Mouse (Mus musculus) stomach, postnatal 0 days (tissue): ENCODE measurements around the gene Gp1ba. TPM values are rescaled to one million over a fixed set of nuclear protein-coding genes. Genes with fewer than 3 reads are reported as not detected.

ENCODE experiments used
- ATAC-seq: fragments of 200-750 bp; cut with Nextera tagmentation; 2 replicates; pipeline ENCODE4 v1.8.0; 2017; ENCODE audit not compliant: low FRiP score, low TSS enrichment
- DNase-seq: peaks from one replicate; pipeline ENCODE4 v3.0.0-alpha.2; 2016; ENCODE audit warnings: low spot score
- H3K27ac ChIP-seq: fragments of 300-500 bp; sonication (generic); replicated peaks from 2 replicates; pipeline ENCODE4 v1.5.1; 2014; ENCODE audit warnings: mild to moderate bottlenecking, control low read depth
- H3K27me3 ChIP-seq: fragments of 300-500 bp; sonication (generic); 2 replicates; pipeline ENCODE4 v1.6.1; 2014; ENCODE audit warnings: low read length; ENCODE audit not compliant: control insufficient read depth, insufficient read depth
- H3K36me3 ChIP-seq: fragments of 300-500 bp; sonication (generic); 2 replicates; pipeline ENCODE4 v1.6.1; 2014; ENCODE audit warnings: low read length, mixed read lengths; ENCODE audit not compliant: control insufficient read depth, insufficient read depth
- H3K4me1 ChIP-seq: fragments of 300-500 bp; sonication (generic); replicated peaks from 2 replicates; pipeline ENCODE4 v1.6.1; 2014; ENCODE audit warnings: antibody characterized with exemption; ENCODE audit not compliant: control insufficient read depth, insufficient read depth
- H3K4me2 ChIP-seq: fragments of 300-500 bp; sonication (generic); replicated peaks from 2 replicates; pipeline ENCODE4 v1.6.1; 2014; ENCODE audit warnings: low read depth, mild to moderate bottlenecking, control low read depth, moderate library complexity
- H3K4me3 ChIP-seq: fragments of 300-500 bp; sonication (generic); 2 replicates; pipeline ENCODE4 v1.5.1; 2014; ENCODE audit warnings: low read depth, low read length, control low read depth
- H3K9ac ChIP-seq: fragments of 300-500 bp; sonication (generic); 2 replicates; pipeline ENCODE4 v1.6.1; 2014; ENCODE audit warnings: mild to moderate bottlenecking, low read length, control low read depth, mixed read lengths
- H3K9me3 ChIP-seq: fragments of 300-500 bp; sonication (generic); 2 replicates; pipeline ENCODE4 v1.6.1; 2016; ENCODE audit warnings: low read length; ENCODE audit not compliant: control insufficient read depth
- CTCF ChIP-seq: IDR thresholded peaks from 2 replicates; pipeline ENCODE4 v1.5.1; 2016; ENCODE audit warnings: antibody characterized with exemption, low read depth, mild to moderate bottlenecking, moderate library complexity
- EP300 ChIP-seq: optimal IDR thresholded peaks from 2 replicates; pipeline ENCODE3; 2016; ENCODE audit warnings: antibody characterized with exemption
- WGBS: fragments of 180-500 bp; shearing (Covaris S2); extraction: QIAGEN DNeasy Blood & Tissue Kit; methylation state at CpG from one replicate; pipeline ENCODE4 v1.1.7; 2014; 5-methylcytosine and 5-hydroxymethylcytosine counted together
- polyA plus RNA-seq: library from polyadenylated mRNA; unstranded; fragments of >200 nt; fragmentation: Nextera tagmentation; extraction: Ambion mirVana; gene quantifications from 2 replicates; pipeline ENCODE4 v1.2.1, GENCODE M21; 2015

Gp1ba gene
- polyA plus RNA-seq, 1 experiment from 2014 or later, result 0.07 TPM

DNA sequence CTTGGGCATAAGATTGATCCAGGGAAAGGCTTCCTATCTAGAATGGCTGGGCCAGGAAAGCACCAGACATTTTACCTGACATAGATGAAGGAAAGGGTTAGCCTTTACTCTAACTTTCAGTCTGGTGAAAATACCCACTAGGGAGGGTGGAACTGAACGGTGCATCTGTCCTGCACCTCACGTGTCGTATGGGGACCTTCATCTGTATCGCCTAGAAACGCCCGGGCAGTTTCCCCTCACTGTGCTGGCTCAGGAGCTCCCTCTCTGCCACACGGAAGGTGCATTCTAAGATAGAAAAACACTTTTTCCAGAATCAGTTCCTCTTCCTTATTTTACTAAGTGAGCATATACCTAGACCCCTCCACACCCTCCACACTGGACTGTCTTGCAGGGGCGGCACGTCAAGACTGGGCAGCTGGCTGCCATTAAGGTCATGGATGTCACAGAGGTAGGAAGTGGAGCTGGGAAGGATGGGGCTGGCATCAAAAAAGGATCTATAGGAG is 40.4 kb upstream of the Gp1ba start:
- Histone ChIP-seq H3K27me3 (no peaks in the 10 kb centered on the region), H3K27ac (no peak overlapping the region), H3K4me1 (peaks cover 3% of the 10 kb centered on the region; the same call in 1 of the 2 replicates), H3K4me2 (no peak overlapping the region), H3K9me3 (no peaks in the 10 kb centered on the region), H3K9ac (no peak overlapping the region), H3K36me3 (peaks cover 16% of the 10 kb centered on the region), H3K4me3 (no peak overlapping the region)
- WGBS, result 86% methylated on average over 9 of the region's 9 CpGs
- ATAC-seq (no peak), DNase-seq (no peak)
- TF ChIP-seq CTCF (no peak), EP300 (no peak)

DNA sequence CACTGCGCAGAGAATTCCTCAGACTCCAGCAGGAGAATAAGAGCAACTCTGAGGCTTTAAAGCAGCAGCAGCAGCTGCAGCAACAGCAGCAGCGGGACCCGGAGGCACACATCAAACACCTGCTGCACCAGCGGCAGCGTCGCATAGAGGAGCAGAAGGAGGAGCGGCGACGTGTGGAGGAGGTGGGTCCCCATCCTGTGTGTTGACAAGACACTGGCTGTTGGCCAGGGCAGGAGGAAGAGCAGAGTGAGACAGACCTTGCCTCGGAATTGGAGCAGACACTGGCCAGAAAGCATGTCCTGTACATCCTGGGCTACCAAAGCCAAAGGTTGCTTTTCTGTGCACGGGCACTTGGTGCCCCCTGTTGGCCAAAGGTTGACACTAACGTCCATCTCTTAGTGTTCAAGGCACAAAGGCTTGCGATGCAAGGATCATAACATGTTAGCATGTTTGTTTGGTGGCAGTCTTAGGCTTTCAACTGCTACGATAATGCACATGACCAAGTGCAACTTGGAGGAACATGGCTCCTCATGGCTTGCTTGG is 33.8 kb upstream of the Gp1ba start:
- Histone ChIP-seq H3K4me3 (no peak overlapping the region), H3K27me3 (no peaks in the 10 kb centered on the region), H3K9me3 (no peaks in the 10 kb centered on the region), H3K36me3 (peaks cover 39% of the 10 kb centered on the region), H3K9ac (no peak overlapping the region), H3K4me2 (no peak overlapping the region), H3K27ac (no peak overlapping the region), H3K4me1 (no peaks in the 10 kb centered on the region)
- ATAC-seq (no peak), DNase-seq (peak; percentile 82)
- WGBS, result 63% methylated on average over 14 of the region's 14 CpGs
- TF ChIP-seq EP300 (no peak), CTCF (peak; percentile 96)

DNA sequence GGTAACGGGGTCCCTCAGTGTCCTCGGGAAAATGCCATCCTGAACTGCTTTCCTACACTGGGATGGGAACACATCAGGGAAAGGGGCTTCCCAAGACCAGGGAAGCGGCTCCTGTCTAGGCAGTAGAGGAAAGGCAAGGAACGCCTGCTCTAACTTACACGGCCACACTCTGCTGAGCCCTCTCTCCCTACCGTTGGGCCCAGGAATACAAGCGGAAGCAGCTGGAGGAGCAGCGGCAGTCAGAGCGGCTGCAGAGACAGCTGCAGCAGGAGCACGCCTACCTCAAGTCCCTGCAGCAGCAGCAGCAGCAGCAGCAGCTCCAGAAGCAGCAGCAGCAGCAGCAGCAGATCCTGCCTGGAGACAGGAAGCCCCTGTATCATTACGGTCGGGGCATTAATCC is 32.2 kb upstream of the Gp1ba start:
- Histone ChIP-seq H3K4me1 (no peaks in the 10 kb centered on the region), H3K4me3 (no peak overlapping the region), H3K4me2 (no peak overlapping the region), H3K9ac (no peak overlapping the region), H3K9me3 (no peaks in the 10 kb centered on the region), H3K27me3 (no peaks in the 10 kb centered on the region), H3K36me3 (peaks cover 38% of the 10 kb centered on the region), H3K27ac (no peak overlapping the region)
- WGBS, result 68% methylated on average over 12 of the region's 12 CpGs
- no peak for DNase-seq
- TF ChIP-seq EP300 (no peak), CTCF (no peak)
- ATAC-seq, result no peak

DNA sequence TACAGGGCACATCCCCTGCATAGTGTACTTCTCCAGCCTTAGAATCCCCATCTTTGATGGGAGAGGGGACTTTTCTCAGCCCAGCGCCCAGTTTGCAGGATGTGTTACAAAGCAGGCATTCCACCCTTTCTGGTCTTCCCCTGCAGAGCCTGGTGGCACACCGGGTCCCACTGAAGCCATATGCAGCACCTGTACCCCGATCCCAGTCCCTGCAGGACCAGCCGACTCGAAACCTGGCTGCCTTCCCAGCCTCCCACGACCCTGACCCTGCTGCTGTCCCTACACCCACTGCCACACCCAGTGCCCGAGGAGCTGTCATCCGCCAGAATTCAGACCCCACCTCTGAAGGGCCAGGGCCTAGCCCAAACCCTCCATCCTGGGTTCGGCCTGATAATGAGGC is 31.3 kb upstream of the Gp1ba start:
- H3K4me1 ChIP-seq, result no peaks in the 10 kb centered on the region
- H3K4me2 ChIP-seq, result no peak overlapping the region
- H3K27ac ChIP-seq, result no peak overlapping the region
- DNase-seq (no peak), ATAC-seq (no peak)
- TF ChIP-seq CTCF (no peak), EP300 (no peak)
- H3K27me3 ChIP-seq, result no peaks in the 10 kb centered on the region
- peaks cover 34% of the 10 kb centered on the region for H3K36me3 ChIP-seq
- no peaks in the 10 kb centered on the region for H3K9me3 ChIP-seq
- no peak overlapping the region for H3K9ac ChIP-seq
- H3K4me3 ChIP-seq, result no peak overlapping the region
- WGBS, result 79% methylated on average over 9 of the region's 9 CpGs

DNA sequence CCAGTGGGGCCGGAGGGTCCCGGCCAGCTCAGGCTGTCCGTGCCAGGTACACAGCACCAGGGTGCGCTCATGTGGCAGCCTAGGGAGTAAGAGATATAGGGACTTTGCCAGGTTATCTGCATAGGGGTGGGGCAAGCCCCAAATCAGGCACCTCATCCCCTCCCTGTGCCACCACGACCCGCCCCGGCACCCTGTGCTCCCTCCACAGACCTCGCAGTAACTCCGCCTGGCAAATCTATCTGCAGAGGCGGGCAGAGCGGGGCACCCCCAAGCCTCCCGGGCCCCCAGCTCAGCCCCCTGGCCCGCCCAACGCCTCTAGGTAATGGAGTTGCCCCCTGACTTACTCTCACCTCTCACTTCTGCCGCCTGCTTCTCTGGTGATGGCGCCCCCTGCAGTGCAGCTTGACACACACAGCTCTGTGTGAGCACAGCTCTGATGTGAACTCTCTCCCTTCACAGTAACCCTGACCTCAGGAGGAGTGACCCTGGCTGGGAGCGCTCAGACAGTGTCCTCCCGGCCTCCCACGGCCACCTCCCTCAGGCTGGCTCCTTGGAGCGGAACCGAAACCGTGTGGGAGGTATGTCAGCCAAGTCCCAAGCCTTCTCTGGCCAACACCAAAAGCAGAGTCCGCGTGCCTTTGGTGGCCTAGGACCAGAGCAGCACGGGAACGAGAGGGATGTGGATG is 30.4 kb upstream of the Gp1ba start:
- Histone ChIP-seq H3K4me2 (no peak overlapping the region), H3K27ac (no peak overlapping the region), H3K4me1 (no peaks in the 10 kb centered on the region), H3K9me3 (no peaks in the 10 kb centered on the region), H3K36me3 (peaks cover 32% of the 10 kb centered on the region), H3K9ac (no peak overlapping the region), H3K4me3 (no peak overlapping the region), H3K27me3 (no peaks in the 10 kb centered on the region)
- ATAC-seq (no peak), DNase-seq (peak; percentile 47)
- WGBS, result 90% methylated on average over 25 of the region's 26 CpGs
- TF ChIP-seq EP300, result no peak
- TF ChIP-seq CTCF, result peak; percentile 64

DNA sequence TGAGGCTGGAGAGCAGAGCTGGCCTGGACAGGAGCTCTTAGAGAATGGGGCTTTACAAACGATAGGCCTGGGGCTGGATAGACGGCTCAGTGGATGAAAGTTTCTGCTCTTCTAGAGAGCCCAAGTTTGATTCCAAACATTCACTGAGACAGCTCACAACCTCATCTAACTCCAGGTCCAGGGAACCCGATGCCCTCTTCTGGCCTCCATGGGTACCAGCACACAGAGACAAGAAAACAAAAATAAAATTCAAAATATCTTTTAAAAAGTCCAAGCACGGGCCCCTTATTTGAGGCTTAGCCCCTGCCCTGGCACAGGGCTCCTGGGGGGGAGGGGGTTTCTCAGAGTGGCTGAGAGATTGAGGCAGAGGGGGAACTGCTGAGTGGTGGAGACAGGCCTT is 28.2 kb upstream of the Gp1ba start:
- no peaks in the 10 kb centered on the region for H3K9me3 ChIP-seq
- DNase-seq (no peak), ATAC-seq (no peak)
- no peak overlapping the region for H3K4me3 ChIP-seq
- WGBS, result 84% methylated on average over 4 of the region's 4 CpGs
- H3K36me3 ChIP-seq, result peaks cover 22% of the 10 kb centered on the region
- H3K9ac ChIP-seq, result no peak overlapping the region
- no peaks in the 10 kb centered on the region for H3K27me3 ChIP-seq
- H3K4me2 ChIP-seq, result no peak overlapping the region
- TF ChIP-seq CTCF (peak; percentile 53), EP300 (no peak)
- H3K4me1 ChIP-seq, result no peaks in the 10 kb centered on the region
- no peak overlapping the region for H3K27ac ChIP-seq
